In the genomic region with DNA sequence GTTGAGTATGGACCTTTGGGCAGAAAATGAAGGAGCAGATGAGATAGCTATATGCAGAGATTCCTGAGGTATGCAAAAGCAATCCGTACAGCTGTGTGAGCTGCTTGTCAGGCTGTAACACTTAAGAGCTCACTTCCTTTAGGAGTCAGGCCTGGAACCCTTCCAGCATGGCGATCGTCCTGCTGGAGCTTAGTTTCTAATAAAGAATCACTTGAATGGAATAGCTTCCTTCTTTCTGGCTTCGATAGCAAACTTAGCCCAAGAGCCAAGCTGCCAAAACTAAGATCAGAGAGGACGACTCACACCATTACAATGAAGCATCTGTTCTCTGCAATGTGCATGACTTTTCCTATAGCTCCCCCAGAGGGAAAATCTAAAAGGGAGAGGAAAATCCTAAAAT, we compare ENCODE assay signal across 9 mouse cellular contexts.
A peak's percentile ranks its signal among the peaks of the same experiment; 100 is the strongest.
DNase-seq lines count a peak whose midpoint lies in the region; ATAC-seq lines count a peak whose summit lies in the region.
"Had no signal": no experiment of that assay in that cellular context is flagged by ENCODE, and none has a peak within 500 bp of the region (broad histone marks: within the 10 kb centered on the region; RNA-seq: fewer than 3 reads in every experiment).

No protein-coding gene starts in this region.

- no peaks in the 10 kb centered on the region for H3K36me3 ChIP-seq in forebrain, embryonic 14.5 days (ENCODE audit: control insufficient read depth, insufficient read depth, low read length)
- no peaks in the 10 kb centered on the region for H3K36me3 ChIP-seq in forebrain, embryonic 10.5 days (replicated peaks)

- H3K27ac ChIP-seq in forebrain, embryonic 14.5 days (ENCODE audit: low read depth, low read length), result no peak overlapping the region
- H3K27ac ChIP-seq in forebrain, embryonic 10.5 days, result no peak overlapping the region

- WGBS in forebrain, embryonic 14.5 days, result 45% methylated on average over 5 of the region's 5 CpGs
- 73% methylated on average over 5 of the region's 5 CpGs for WGBS in forebrain, embryonic 10.5 days

- no peaks in the 10 kb centered on the region for H3K27me3 ChIP-seq in forebrain, embryonic 14.5 days (replicated peaks; ENCODE audit: control insufficient read depth, insufficient read depth, low read length)
- no peaks in the 10 kb centered on the region for H3K27me3 ChIP-seq in forebrain, embryonic 10.5 days (ENCODE audit: poor library complexity, severe bottlenecking)

- ATAC-seq in forebrain, embryonic 14.5 days, result 0 out of 2 replicates have a peak, but pooled peaks have one; percentile 18
- ATAC-seq: liver, postnatal 0 days had no signal

- no peak overlapping the region for H3K9ac ChIP-seq in forebrain, embryonic 14.5 days (ENCODE audit: low read length)
- H3K9ac ChIP-seq: liver, postnatal 0 days had no signal

- intact Hi-C loops in gastrocnemius, postnatal 36 days (cut with DNase I), result no loop called here

- no peak overlapping the region for H3K4me2 ChIP-seq in forebrain, embryonic 14.5 days (ENCODE audit: low read length)

- peak; percentile 46 for DNase-seq in forebrain, embryonic 14.5 days (ENCODE audit: low spot score)
- DNase-seq in forebrain, embryonic 10.5 days (ENCODE audit: extremely low spot score, low spot score), result no peak
- DNase-seq in layer of hippocampus, postnatal 10 days (ENCODE audit: low spot score in 2 of 2), result peak; percentile 4 to 10
- DNase-seq in layer of hippocampus, adult 11-12 months (ENCODE audit: low spot score), result no peak
- DNase-seq in A20 (ENCODE audit: low read depth, low spot score), result peak; percentile 9
- peak; percentile 5 to 12 for DNase-seq in gastrocnemius, postnatal 36 days
- no peak for DNase-seq in natural killer cell, adult 2 months (ENCODE audit: low spot score in 2 of 2)
- no peak for DNase-seq in thymus, postnatal 0 days (ENCODE audit: low spot score)
- DNase-seq: liver, postnatal 0 days had no signal

- no peaks in the 10 kb centered on the region for H3K9me3 ChIP-seq in forebrain, embryonic 14.5 days (replicated peaks; ENCODE audit: control insufficient read depth, low read length)
- H3K9me3 ChIP-seq in forebrain, embryonic 10.5 days, result no peaks in the 10 kb centered on the region

- no peak overlapping the region for H3K4me3 ChIP-seq in forebrain, embryonic 14.5 days (ENCODE audit: low read depth, low read length)
- no peak overlapping the region for H3K4me3 ChIP-seq in forebrain, embryonic 10.5 days

- H3K4me1 ChIP-seq in forebrain, embryonic 14.5 days (ENCODE audit: control insufficient read depth, insufficient read depth, low read length), result no peaks in the 10 kb centered on the region
- no peaks in the 10 kb centered on the region for H3K4me1 ChIP-seq in forebrain, embryonic 10.5 days

Comparison
In these comparisons a context has a peak if more than half of its experiments do, and no peak if none do; other contexts are left out.
1. DNase-seq: peak in forebrain, embryonic 14.5 days (single experiment), layer of hippocampus, postnatal 10 days (2 of 2), A20 (single experiment) and gastrocnemius, postnatal 36 days (2 of 2); none in forebrain, embryonic 10.5 days (single experiment), layer of hippocampus, adult 11-12 months (single experiment), natural killer cell, adult 2 months (0 of 2) and thymus, postnatal 0 days (single experiment).